In the genomic region with DNA sequence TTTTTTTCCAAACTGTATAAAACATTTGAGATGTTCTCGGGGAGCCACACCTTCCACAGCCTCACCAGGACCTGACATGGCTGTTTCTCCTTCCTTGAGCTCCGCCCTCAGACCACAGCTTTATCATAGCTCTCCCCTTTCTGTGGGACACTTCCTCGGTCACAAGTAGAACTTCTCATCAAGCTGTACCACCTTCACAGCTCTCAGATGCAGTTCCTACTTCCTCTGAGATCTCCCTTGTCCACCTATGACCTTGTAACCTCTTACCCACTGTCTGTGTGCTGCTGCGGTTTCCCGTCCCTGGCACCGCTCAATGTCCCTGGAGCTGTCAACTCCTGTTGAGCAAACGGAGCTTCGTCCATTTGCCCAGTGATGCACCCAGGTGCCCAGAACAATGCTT, we compare ENCODE assay signal across 14 mouse cellular contexts.
DNase-seq lines count a peak whose midpoint lies in the region; TF ChIP-seq lines count a peak whose summit lies in the region.
"Had no signal": no experiment of that assay in that cellular context is flagged by ENCODE, and none has a peak within 500 bp of the region (broad histone marks: within the 10 kb centered on the region; RNA-seq: fewer than 3 reads in every experiment).

No protein-coding gene starts in this region.

- no peaks in the 10 kb centered on the region for H3K9me3 ChIP-seq in megakaryocyte, embryonic 14.5 days
- H3K9me3 ChIP-seq: hindbrain, embryonic 15.5 days; kidney, embryonic 15.5 days; limb, embryonic 15.5 days had no signal

- no peaks in the 10 kb centered on the region for H3K27me3 ChIP-seq in megakaryocyte, embryonic 14.5 days (replicated peaks)
- H3K27me3 ChIP-seq in cerebellum, adult 2 months (ENCODE audit: control insufficient read depth, insufficient read depth, low read length): no peaks in the 10 kb centered on the region
- H3K27me3 ChIP-seq: hindbrain, embryonic 15.5 days; kidney, embryonic 15.5 days; limb, embryonic 15.5 days; Patski had no signal

- WGBS in cerebellum, adult 2 months: 80% methylated on average over 8 of the region's 8 CpGs

- peaks cover 83% of the 10 kb centered on the region for H3K4me1 ChIP-seq in megakaryocyte, embryonic 14.5 days
- peaks cover 2% of the 10 kb centered on the region for H3K4me1 ChIP-seq in cerebellum, adult 2 months (ENCODE audit: control insufficient read depth, insufficient read depth, low read length)

- TF ChIP-seq POLR2A in cerebellum, adult 2 months (IDR thresholded peaks at IDR 0.05; ENCODE audit: borderline replicate concordance, insufficient read depth, low read length): no peak

- no peak for TF ChIP-seq CTCF in cerebellum, adult 2 months (IDR thresholded peaks at IDR 0.05; ENCODE audit: borderline replicate concordance, insufficient read depth, low read depth, low read length)

- H3K4me3 ChIP-seq in megakaryocyte, embryonic 14.5 days (replicated peaks): peak overlapping the region; percentile 86
- H3K4me3 ChIP-seq in cerebellum, adult 2 months (replicated peaks; ENCODE audit: insufficient read depth, low read depth, low read length): no peak overlapping the region
- H3K4me3 ChIP-seq: hindbrain, embryonic 15.5 days; kidney, embryonic 15.5 days; limb, embryonic 15.5 days had no signal

- peaks cover 21% of the 10 kb centered on the region for H3K36me3 ChIP-seq in megakaryocyte, embryonic 14.5 days (replicated peaks; ENCODE audit: low read length)
- H3K36me3 ChIP-seq: hindbrain, embryonic 15.5 days; kidney, embryonic 15.5 days; limb, embryonic 15.5 days had no signal

- peak; percentile 10 for DNase-seq in adrenal gland, adult 2 months
- no peak for DNase-seq in adrenal gland, postnatal 25 days
- DNase-seq in 416B (ENCODE audit: low read depth): peak; percentile 89
- DNase-seq in c-Kit-positive CD71-negative TER-119-negative erythroid progenitor cells, embryonic 14.5 days (ENCODE audit: low read depth): peak; percentile 37
- DNase-seq in retina, embryonic 14.5 days (ENCODE audit: low spot score): no peak
- DNase-seq in urinary bladder, postnatal 10 days (ENCODE audit: low spot score): no peak
- no peak for DNase-seq in cerebellum, adult 2 months
- DNase-seq: cerebellum, adult 8-10 months; right cerebral cortex, postnatal 14 days had no signal

- no peak overlapping the region for H3K27ac ChIP-seq in cerebellum, adult 2 months (ENCODE audit: insufficient read depth, low read length)
- H3K27ac ChIP-seq: hindbrain, embryonic 15.5 days; kidney, embryonic 15.5 days; limb, embryonic 15.5 days had no signal

Comparison
In these comparisons a context has a peak if more than half of its experiments do, and no peak if none do; other contexts are left out.
1. DNase-seq: peak in adrenal gland, adult 2 months (single experiment), 416B (single experiment) and c-Kit-positive CD71-negative TER-119-negative erythroid progenitor cells, embryonic 14.5 days (single experiment); none in adrenal gland, postnatal 25 days (single experiment), retina, embryonic 14.5 days (single experiment), urinary bladder, postnatal 10 days (single experiment) and cerebellum, adult 2 months (0 of 2).